Mouse (Mus musculus) hindbrain, postnatal 0 days (tissue): ENCODE measurements around the gene BC049352. TPM values are rescaled to one million over a fixed set of nuclear protein-coding genes. Genes with fewer than 3 reads are reported as not detected.

ENCODE experiments used
- ATAC-seq: fragments of 200-750 bp; cut with Nextera tagmentation; 2 replicates; pipeline ENCODE4 v1.8.0; 2017; ENCODE audit warnings: mild to moderate bottlenecking, moderate TSS enrichment, moderate library complexity
- DNase-seq: peaks from one replicate; pipeline ENCODE4 v3.0.0-alpha.2; 2015; ENCODE audit warnings: low spot score
- H3K27ac ChIP-seq: fragments of 300-500 bp; sonication (generic); 2 replicates; pipeline ENCODE4 v1.5.1; 2014; ENCODE audit warnings: mild to moderate bottlenecking
- H3K27me3 ChIP-seq: fragments of 300-500 bp; sonication (generic); 2 replicates; pipeline ENCODE4 v1.6.1; 2014; ENCODE audit warnings: low read length, mixed read lengths; ENCODE audit not compliant: insufficient read depth
- H3K36me3 ChIP-seq: fragments of 300-500 bp; sonication (generic); 2 replicates; pipeline ENCODE4 v1.6.1; 2014; ENCODE audit warnings: low read length, mixed read lengths; ENCODE audit not compliant: insufficient read depth
- H3K4me1 ChIP-seq: fragments of 300-500 bp; sonication (generic); 2 replicates; pipeline ENCODE4 v1.6.1; 2014; ENCODE audit warnings: antibody characterized with exemption, low read length, mixed read lengths; ENCODE audit not compliant: insufficient read depth
- H3K4me2 ChIP-seq: fragments of 300-500 bp; sonication (generic); 2 replicates; pipeline ENCODE4 v1.6.1; 2014; ENCODE audit warnings: low read depth, mild to moderate bottlenecking, low read length, moderate library complexity, mixed read lengths
- H3K4me3 ChIP-seq: fragments of 300-500 bp; sonication (generic); 2 replicates; pipeline ENCODE4 v1.5.1; 2014; ENCODE audit warnings: low read length
- H3K9ac ChIP-seq: fragments of 300-500 bp; sonication (generic); replicated peaks from 2 replicates; pipeline ENCODE4 v1.6.1; 2014; ENCODE audit warnings: mild to moderate bottlenecking, low read length, moderate library complexity, mixed read lengths
- H3K9me3 ChIP-seq: fragments of 300-500 bp; sonication (generic); 2 replicates; pipeline ENCODE4 v1.6.1; 2016; ENCODE audit warnings: low read length, mixed read lengths
- CTCF ChIP-seq: IDR thresholded peaks from 2 replicates; pipeline ENCODE4 v1.5.1; 2016; ENCODE audit warnings: antibody characterized with exemption, control low read depth, low read depth
- WGBS: fragments of 180-500 bp; shearing (Covaris S2); extraction: QIAGEN DNeasy Blood & Tissue Kit; methylation state at CpG from one replicate; pipeline ENCODE4 v1.1.7; 2014; 5-methylcytosine and 5-hydroxymethylcytosine counted together
- polyA plus RNA-seq: library from polyadenylated mRNA; unstranded; fragments of >200 nt; fragmentation: Nextera tagmentation; extraction: Ambion mirVana; gene quantifications from 2 replicates; pipeline ENCODE4 v1.2.1, GENCODE M21; 2015
- total RNA-seq: library from RNA; depleted of rRNA; stranded (reverse); fragments of >200 nt; gene quantifications from 2 replicates; pipeline ENCODE4 v1.2.3, GENCODE M21; 2014

The BC049352 gene
- total and polyA plus RNA-seq, 2 experiments from 2014 or later, result 0.16 TPM; not detected in 1

DNA sequence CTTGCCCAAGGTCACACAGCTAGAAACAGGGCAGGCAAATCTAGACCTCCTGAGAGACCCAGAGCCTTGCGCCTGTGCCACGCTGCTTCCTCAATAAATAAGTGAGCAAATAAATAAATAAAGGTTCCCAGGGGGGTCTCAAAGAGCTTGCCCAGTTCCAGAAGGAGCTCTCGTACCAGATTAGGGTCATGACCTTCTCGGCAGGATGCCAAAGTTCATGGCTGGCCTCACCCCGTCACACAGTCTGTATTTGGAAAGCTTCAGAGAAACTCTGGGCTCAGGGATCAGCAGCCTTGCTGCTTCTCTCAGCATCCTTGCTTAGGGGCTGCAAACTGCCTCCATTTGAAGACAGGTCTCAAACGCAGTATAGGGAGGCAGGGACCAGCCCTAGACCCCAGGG is 72.2 kb downstream of the BC049352 start:
- no peak for ATAC-seq
- 55% methylated on average over 6 of the region's 6 CpGs for WGBS
- no peaks in the 10 kb centered on the region for H3K27me3 ChIP-seq
- DNase-seq, result no peak
- no peaks in the 10 kb centered on the region for H3K4me1 ChIP-seq
- H3K36me3 ChIP-seq, result no peaks in the 10 kb centered on the region
- H3K27ac ChIP-seq, result no peak overlapping the region
- no peak overlapping the region for H3K9ac ChIP-seq
- no peak for TF ChIP-seq CTCF
- H3K4me3 ChIP-seq, result no peak overlapping the region
- no peaks in the 10 kb centered on the region for H3K9me3 ChIP-seq
- H3K4me2 ChIP-seq, result no peak overlapping the region

DNA sequence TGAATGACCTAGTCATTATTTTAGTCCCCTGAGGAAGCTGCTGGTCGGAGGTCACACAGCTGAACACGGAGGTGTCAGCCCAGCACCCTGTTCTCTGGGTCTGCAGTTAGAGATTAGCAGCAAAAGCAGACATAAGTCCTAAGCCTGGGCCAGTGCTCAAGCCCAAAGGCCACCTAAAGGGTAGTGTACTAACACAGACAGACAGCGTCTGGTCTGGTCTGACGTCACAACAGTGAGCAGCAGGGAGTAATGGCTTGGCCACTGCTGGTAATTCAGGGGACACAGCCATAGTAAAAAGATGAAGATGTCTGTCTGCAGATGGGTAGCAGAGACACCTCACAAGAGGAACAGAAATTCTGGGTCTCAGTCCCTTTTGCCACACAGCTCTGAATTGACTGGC is 72.8 kb downstream of the BC049352 start:
- Histone ChIP-seq H3K27me3 (no peaks in the 10 kb centered on the region), H3K27ac (no peak overlapping the region), H3K4me3 (no peak overlapping the region), H3K4me2 (no peak overlapping the region), H3K9ac (no peak overlapping the region), H3K36me3 (no peaks in the 10 kb centered on the region), H3K4me1 (no peaks in the 10 kb centered on the region), H3K9me3 (no peaks in the 10 kb centered on the region)
- no peak for ATAC-seq
- 56% methylated on average over 4 of the region's 4 CpGs for WGBS
- TF ChIP-seq CTCF, result no peak
- no peak for DNase-seq

DNA sequence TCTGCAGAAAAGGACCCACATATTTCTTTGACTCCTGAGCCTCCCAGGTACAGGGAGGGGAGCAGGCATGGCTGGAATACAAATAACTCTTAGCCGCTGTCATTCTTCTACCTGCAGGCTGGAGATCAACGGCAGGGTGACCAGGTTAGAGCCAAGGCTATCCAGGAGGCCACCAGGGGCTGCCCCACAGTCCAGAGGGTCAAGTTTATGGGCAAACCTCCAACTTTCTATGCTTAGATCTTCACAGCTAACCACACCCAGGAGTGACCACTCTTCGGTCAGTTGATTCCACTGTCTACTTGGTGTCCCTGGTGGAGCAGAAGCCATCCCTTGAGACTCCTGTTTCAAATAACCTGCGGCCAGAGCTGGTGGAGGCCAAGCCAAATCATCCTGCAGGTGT is 73.6 kb downstream of the BC049352 start:
- no peak overlapping the region for H3K27ac ChIP-seq
- H3K4me3 ChIP-seq, result no peak overlapping the region
- WGBS, result 94% methylated on average over 4 of the region's 4 CpGs
- H3K4me1 ChIP-seq, result no peaks in the 10 kb centered on the region
- no peak overlapping the region for H3K9ac ChIP-seq
- TF ChIP-seq CTCF, result no peak
- ATAC-seq (no peak), DNase-seq (no peak)
- H3K9me3 ChIP-seq, result no peaks in the 10 kb centered on the region
- H3K4me2 ChIP-seq, result no peak overlapping the region
- H3K27me3 ChIP-seq, result no peaks in the 10 kb centered on the region
- no peaks in the 10 kb centered on the region for H3K36me3 ChIP-seq

- Histone ChIP-seq H3K36me3 (no peaks in the 10 kb centered on the region), H3K27ac (no peak overlapping the region), H3K4me1 (no peaks in the 10 kb centered on the region), H3K9ac (no peak overlapping the region), H3K4me3 (no peak overlapping the region), H3K27me3 (no peaks in the 10 kb centered on the region), H3K4me2 (no peak overlapping the region), H3K9me3 (no peaks in the 10 kb centered on the region)
- no peak for DNase-seq
- 80% methylated on average over 5 of the region's 5 CpGs for WGBS
- no peak for TF ChIP-seq CTCF
- ATAC-seq, result no peak
Observed at GRCm38 (mm10) chr9:45255967-45256366, 74.2 kb downstream of the BC049352 start.

DNA sequence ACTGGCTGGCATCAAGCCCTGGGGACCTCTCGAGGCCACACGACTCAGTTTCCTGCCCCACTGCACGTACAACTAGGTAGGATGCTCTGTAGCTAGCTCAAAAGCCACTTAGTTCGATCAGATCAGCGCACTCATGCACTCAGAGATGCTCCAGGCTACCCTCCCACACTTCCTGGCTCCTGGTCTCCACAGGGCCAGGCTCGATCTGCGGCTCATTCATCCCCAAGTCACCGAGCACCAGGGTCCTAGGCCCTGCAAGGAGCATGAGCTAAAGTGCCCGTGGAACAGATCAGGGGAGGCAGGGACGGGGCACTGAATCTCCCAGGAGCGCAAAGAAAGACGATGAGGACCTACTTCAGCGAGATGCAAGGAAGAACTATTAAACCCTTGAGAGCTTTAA is 77.3 kb downstream of the BC049352 start:
- H3K4me1 ChIP-seq, result no peaks in the 10 kb centered on the region
- H3K9me3 ChIP-seq, result no peaks in the 10 kb centered on the region
- 84% methylated on average over 13 of the region's 13 CpGs for WGBS
- DNase-seq, result no peak
- no peaks in the 10 kb centered on the region for H3K27me3 ChIP-seq
- no peak overlapping the region for H3K9ac ChIP-seq
- no peak for TF ChIP-seq CTCF
- H3K36me3 ChIP-seq, result no peaks in the 10 kb centered on the region
- no peak for ATAC-seq
- no peak overlapping the region for H3K4me2 ChIP-seq
- no peak overlapping the region for H3K4me3 ChIP-seq
- H3K27ac ChIP-seq, result no peak overlapping the region

- 61% methylated on average over 4 of the region's 4 CpGs for WGBS
- no peaks in the 10 kb centered on the region for H3K27me3 ChIP-seq
- no peak overlapping the region for H3K9ac ChIP-seq
- H3K4me3 ChIP-seq, result no peak overlapping the region
- DNase-seq (peak; percentile 65), ATAC-seq (no peak)
- H3K4me1 ChIP-seq, result no peaks in the 10 kb centered on the region
- H3K36me3 ChIP-seq, result no peaks in the 10 kb centered on the region
- TF ChIP-seq CTCF, result no peak
- no peak overlapping the region for H3K4me2 ChIP-seq
- H3K27ac ChIP-seq, result no peak overlapping the region
- H3K9me3 ChIP-seq, result no peaks in the 10 kb centered on the region
Observed at GRCm38 (mm10) chr9:45261466-45261865, 79.7 kb downstream of the BC049352 start.

GRCm38 (mm10) chr9:45261872-45262271 is 80.1 kb downstream of the BC049352 start:
- no peaks in the 10 kb centered on the region for H3K9me3 ChIP-seq
- no peak for TF ChIP-seq CTCF
- no peak overlapping the region for H3K4me3 ChIP-seq
- ATAC-seq, result no peak
- H3K4me1 ChIP-seq, result no peaks in the 10 kb centered on the region
- H3K36me3 ChIP-seq, result no peaks in the 10 kb centered on the region
- H3K4me2 ChIP-seq, result no peak overlapping the region
- H3K9ac ChIP-seq, result no peak overlapping the region
- H3K27ac ChIP-seq, result no peak overlapping the region
- no peaks in the 10 kb centered on the region for H3K27me3 ChIP-seq
- WGBS, result 49% methylated on average over 5 of the region's 5 CpGs
- no peak for DNase-seq

GRCm38 (mm10) chr9:45267099-45267498 is 85.3 kb downstream of the BC049352 start:
- 87% methylated on average over 4 of the region's 4 CpGs for WGBS
- ATAC-seq, result no peak

More at GRCm38 (mm10) chr9:45267099-45267498, 85.3 kb downstream of the BC049352 start:
- peaks cover 7% of the 10 kb centered on the region; the same call in 1 of the 2 replicates for H3K27me3 ChIP-seq
- no peak overlapping the region for H3K27ac ChIP-seq
- no peak overlapping the region for H3K4me3 ChIP-seq
- H3K9ac ChIP-seq, result no peak overlapping the region
- no peak for TF ChIP-seq CTCF
- H3K4me1 ChIP-seq, result no peaks in the 10 kb centered on the region
- H3K4me2 ChIP-seq, result no peak overlapping the region
- H3K36me3 ChIP-seq, result no peaks in the 10 kb centered on the region
- H3K9me3 ChIP-seq, result no peaks in the 10 kb centered on the region
- no peak for DNase-seq
